Mouse (Mus musculus) cortical plate, adult 2 months (tissue): ENCODE results near the gene Btbd16.

Source experiments
- CTCF ChIP-seq: fragments of 200-500 bp; IDR thresholded peaks from 2 replicates; pipeline ENCODE4 v1.5.1; 2011; ENCODE audit warnings: mild to moderate bottlenecking, control low read depth, low read length; ENCODE audit not compliant: insufficient read depth; ENCODE audit errors: extremely low read depth
- POLR2A ChIP-seq: fragments of 200-500 bp; IDR thresholded peaks from 2 replicates; pipeline ENCODE4 v1.6.1; 2011; ENCODE audit warnings: mild to moderate bottlenecking, low read length, control low read depth; ENCODE audit not compliant: insufficient read depth; ENCODE audit errors: extremely low read depth

- TF ChIP-seq POLR2A (no peak), CTCF (no peak)
Observed at GRCm38 (mm10) chr7:130803251-130803825, 29.5 kb downstream of the Btbd16 start.
